In genomic region chr1:151484754-151485153, GRCm38 (mm10) we compare ENCODE assay signal across 27 mouse cellular contexts. TPM values are rescaled to one million over a fixed set of nuclear protein-coding genes. Genes with fewer than 3 reads are reported as not detected.
DNase-seq lines count a peak whose midpoint lies in the region; ATAC-seq lines count a peak whose summit lies in the region.
"Had no signal": no experiment of that assay in that cellular context is flagged by ENCODE, and none has a peak within 500 bp of the region (broad histone marks: within the 10 kb centered on the region; RNA-seq: fewer than 3 reads in every experiment).

No protein-coding gene starts in this region.

- no peak overlapping the region for H3K9ac ChIP-seq in hindbrain, embryonic 13.5 days
- H3K9ac ChIP-seq in hindbrain, embryonic 11.5 days (ENCODE audit: low read depth, low read length), result no peak overlapping the region
- no peak overlapping the region for H3K9ac ChIP-seq in liver, embryonic 12.5 days
- H3K9ac ChIP-seq: embryonic facial prominence, embryonic 13.5 days; forebrain, embryonic 12.5 days; forebrain, embryonic 15.5 days; hindbrain, embryonic 15.5 days had no signal

- no peak overlapping the region for H3K4me3 ChIP-seq in hindbrain, embryonic 13.5 days
- no peak overlapping the region for H3K4me3 ChIP-seq in hindbrain, embryonic 11.5 days (ENCODE audit: low read depth, low read length)
- no peak overlapping the region for H3K4me3 ChIP-seq in liver, embryonic 12.5 days
- H3K4me3 ChIP-seq: embryonic facial prominence, embryonic 10.5 days; embryonic facial prominence, embryonic 13.5 days; erythroblast, embryonic 14.5 days; forebrain, embryonic 12.5 days; forebrain, embryonic 15.5 days; hindbrain, embryonic 10.5 days; hindbrain, embryonic 15.5 days had no signal

- ATAC-seq in hindbrain, embryonic 13.5 days (ENCODE audit: low FRiP score), result no peak
- ATAC-seq in hindbrain, embryonic 11.5 days (ENCODE audit: low FRiP score), result no peak
- peak; percentile 80 for ATAC-seq in liver, embryonic 12.5 days
- ATAC-seq in megakaryocyte progenitor cell, adult 5-6 weeks (replicated peaks; ENCODE audit: poor library complexity), result peak; percentile 59
- ATAC-seq in CD4-positive, CD25-positive, alpha-beta regulatory T cell, adult 4 months, result no peak
- ATAC-seq: forebrain, embryonic 15.5 days; intestine, postnatal 0 days had no signal

- H3K36me3 ChIP-seq in hindbrain, embryonic 13.5 days, result peaks cover 14% of the 10 kb centered on the region
- H3K36me3 ChIP-seq in hindbrain, embryonic 11.5 days (ENCODE audit: control insufficient read depth, insufficient read depth, low read length), result no peaks in the 10 kb centered on the region
- H3K36me3 ChIP-seq in liver, embryonic 12.5 days, result peaks cover 15% of the 10 kb centered on the region
- H3K36me3 ChIP-seq: forebrain, embryonic 15.5 days had no signal

- no peaks in the 10 kb centered on the region for H3K9me3 ChIP-seq in hindbrain, embryonic 13.5 days
- no peaks in the 10 kb centered on the region for H3K9me3 ChIP-seq in hindbrain, embryonic 11.5 days (ENCODE audit: control insufficient read depth, low read length)
- no peaks in the 10 kb centered on the region for H3K9me3 ChIP-seq in liver, embryonic 12.5 days (replicated peaks)
- H3K9me3 ChIP-seq: embryonic facial prominence, embryonic 10.5 days; embryonic facial prominence, embryonic 13.5 days; forebrain, embryonic 12.5 days; forebrain, embryonic 15.5 days; hindbrain, embryonic 10.5 days; hindbrain, embryonic 15.5 days had no signal

- 72% methylated on average over 5 of the region's 5 CpGs for WGBS in hindbrain, embryonic 13.5 days
- 83% methylated on average over 5 of the region's 5 CpGs for WGBS in hindbrain, embryonic 11.5 days
- WGBS in liver, embryonic 12.5 days (ENCODE audit: insufficient replicate concordance), result 28% methylated on average over 5 of the region's 5 CpGs

- no peaks in the 10 kb centered on the region for H3K27me3 ChIP-seq in hindbrain, embryonic 13.5 days
- no peaks in the 10 kb centered on the region for H3K27me3 ChIP-seq in hindbrain, embryonic 11.5 days (ENCODE audit: control insufficient read depth, insufficient read depth, low read length)
- no peaks in the 10 kb centered on the region for H3K27me3 ChIP-seq in liver, embryonic 12.5 days (replicated peaks)
- H3K27me3 ChIP-seq: embryonic facial prominence, embryonic 13.5 days; forebrain, embryonic 12.5 days; forebrain, embryonic 15.5 days; hindbrain, embryonic 15.5 days had no signal

- 0 out of 2 replicates have a peak overlapping the region, but pooled peaks have one; percentile 30 for H3K27ac ChIP-seq in hindbrain, embryonic 13.5 days
- H3K27ac ChIP-seq in hindbrain, embryonic 11.5 days (ENCODE audit: low read depth, low read length), result no peak overlapping the region
- no peak overlapping the region for H3K27ac ChIP-seq in liver, embryonic 12.5 days
- H3K27ac ChIP-seq: embryonic facial prominence, embryonic 10.5 days; embryonic facial prominence, embryonic 13.5 days; forebrain, embryonic 12.5 days; forebrain, embryonic 15.5 days; hindbrain, embryonic 10.5 days; hindbrain, embryonic 15.5 days had no signal

- DNase-seq in hindbrain, embryonic 11.5 days (ENCODE audit: low spot score), result no peak
- peak; percentile 46 for DNase-seq in c-Kit-positive CD71-positive TER-119-negative erythroid progenitor cells, embryonic 14.5 days (ENCODE audit: low read depth)
- no peak for DNase-seq in urinary bladder, postnatal 36 days (ENCODE audit: low spot score in 2 of 2)
- no peak for DNase-seq in layer of hippocampus, postnatal 36 days
- DNase-seq: adrenal gland, adult 2 months; adrenal gland, postnatal 14 days; cerebellum, adult 11 months; cerebellum, adult 2 months; cerebellum, postnatal 10 days; cerebellum, postnatal 36 days; embryo, embryonic 11 days; gastrocnemius, postnatal 10 days; gastrocnemius, postnatal 36 days; heart, postnatal 36 days had no signal

- 0 out of 2 replicates have a peak, but pooled peaks cover 3% of the 10 kb centered on the region for H3K4me1 ChIP-seq in hindbrain, embryonic 13.5 days (replicated peaks)
- no peaks in the 10 kb centered on the region for H3K4me1 ChIP-seq in hindbrain, embryonic 11.5 days (replicated peaks; ENCODE audit: control insufficient read depth, insufficient read depth, low read length)
- peaks cover 40% of the 10 kb centered on the region for H3K4me1 ChIP-seq in liver, embryonic 12.5 days
- H3K4me1 ChIP-seq: embryonic facial prominence, embryonic 10.5 days; forebrain, embryonic 12.5 days; forebrain, embryonic 15.5 days; hindbrain, embryonic 10.5 days had no signal

- H3K4me2 ChIP-seq in hindbrain, embryonic 13.5 days, result no peak overlapping the region
- no peak overlapping the region for H3K4me2 ChIP-seq in hindbrain, embryonic 11.5 days (replicated peaks; ENCODE audit: low read depth, low read length)
- peak overlapping the region; percentile 22; the same call in 1 of the 2 replicates for H3K4me2 ChIP-seq in liver, embryonic 12.5 days
- H3K4me2 ChIP-seq: embryonic facial prominence, embryonic 13.5 days; forebrain, embryonic 12.5 days; forebrain, embryonic 15.5 days; heart, embryonic 11.5 days; hindbrain, embryonic 15.5 days had no signal

RNA-seq across cellular contexts. Expression of gene Rnf2, which starts 16.0 kb away (rescaled TPM):
- polyA plus RNA-seq in hindbrain, embryonic 13.5 days (2015; fragmentation: Nextera tagmentation; extraction: Ambion mirVana), result 120 and 123 TPM in 2 replicates
- polyA plus RNA-seq in hindbrain, embryonic 11.5 days (2014; fragmentation: Nextera tagmentation; extraction: Ambion mirVana), result 149 and 160 TPM in 2 replicates
- polyA plus RNA-seq in liver, embryonic 12.5 days (2016; fragmentation: Nextera tagmentation; extraction: Ambion mirVana), result 35.2 and 35.4 TPM in 2 replicates
- 54.5 and 61.9 TPM in 2 replicates for total RNA-seq in megakaryocyte progenitor cell, adult 5-6 weeks (2015)
- 76.0 and 81.9 TPM in 2 replicates for total RNA-seq in megakaryocyte progenitor cell, adult 5-6 weeks (2017)
- polyA plus RNA-seq in CD4-positive, CD25-positive, alpha-beta regulatory T cell, adult 4 months (2017; shearing (Covaris generic)), result 100 to 1,000 TPM in 1 of 2 experiments, 10 to 100 TPM in 1; 93.0 to 107 TPM
- 10 to 100 TPM; 36.9 to 43.6 TPM for total RNA-seq in layer of hippocampus, postnatal 36 days (2021)

RNA-seq across cellular contexts. Expression of gene Trmt1l, which starts 56.4 kb away (rescaled TPM):
- 49.9 and 51.3 TPM in 2 replicates for polyA plus RNA-seq in hindbrain, embryonic 13.5 days (2015; fragmentation: Nextera tagmentation; extraction: Ambion mirVana)
- polyA plus RNA-seq in hindbrain, embryonic 11.5 days (2014; fragmentation: Nextera tagmentation; extraction: Ambion mirVana), result 59.3 and 63.8 TPM in 2 replicates
- polyA plus RNA-seq in liver, embryonic 12.5 days (2016; fragmentation: Nextera tagmentation; extraction: Ambion mirVana), result 29.7 and 31.6 TPM in 2 replicates
- total RNA-seq in megakaryocyte progenitor cell, adult 5-6 weeks (2015), result 38.4 and 51.5 TPM in 2 replicates
- total RNA-seq in megakaryocyte progenitor cell, adult 5-6 weeks (2017), result 25.7 and 26.2 TPM in 2 replicates
- polyA plus RNA-seq in CD4-positive, CD25-positive, alpha-beta regulatory T cell, adult 4 months (2017; shearing (Covaris generic)), result 10 to 100 TPM; 35.7 to 46.8 TPM
- 10 to 100 TPM; 36.1 to 36.5 TPM for total RNA-seq in layer of hippocampus, postnatal 36 days (2021)

RNA-seq across cellular contexts. Expression of gene Swt1, which starts 56.5 kb away (rescaled TPM):
- 20.6 and 22.7 TPM in 2 replicates for polyA plus RNA-seq in hindbrain, embryonic 13.5 days (2015; fragmentation: Nextera tagmentation; extraction: Ambion mirVana)
- polyA plus RNA-seq in hindbrain, embryonic 11.5 days (2014; fragmentation: Nextera tagmentation; extraction: Ambion mirVana), result 23.7 and 27.6 TPM in 2 replicates
- 21.3 and 23.5 TPM in 2 replicates for polyA plus RNA-seq in liver, embryonic 12.5 days (2016; fragmentation: Nextera tagmentation; extraction: Ambion mirVana)
- 29.1 and 37.6 TPM in 2 replicates for total RNA-seq in megakaryocyte progenitor cell, adult 5-6 weeks (2015)
- total RNA-seq in megakaryocyte progenitor cell, adult 5-6 weeks (2017), result 20.6 and 24.5 TPM in 2 replicates
- polyA plus RNA-seq in CD4-positive, CD25-positive, alpha-beta regulatory T cell, adult 4 months (2017; shearing (Covaris generic)), result 10 to 100 TPM; 41.5 to 57.0 TPM
- 10 to 100 TPM; 15.0 to 17.2 TPM for total RNA-seq in layer of hippocampus, postnatal 36 days (2021)

Comparison
In these comparisons a context has a peak if more than half of its experiments do, and no peak if none do; other contexts are left out.
1. ATAC-seq: peak in liver, embryonic 12.5 days (single experiment) and megakaryocyte progenitor cell, adult 5-6 weeks (single experiment); none in hindbrain, embryonic 13.5 days (single experiment), hindbrain, embryonic 11.5 days (single experiment) and CD4-positive, CD25-positive, alpha-beta regulatory T cell, adult 4 months (single experiment).